Mouse (Mus musculus): Measurements from ENCODE around the gene Arid5b. TPM values are rescaled to one million over a fixed set of nuclear protein-coding genes. Genes with fewer than 3 reads are reported as not detected.
"Not testable (repeated sequence)": the region's sequence is repeated elsewhere in the genome, so short reads cannot be mapped to it uniquely, and the experiment has no call there.

The Arid5b gene
- polyA plus RNA-seq, 1 experiment = 4.5 TPM

- TF ChIP-seq POLR2A (IDR thresholded peaks at IDR 0.05; ENCODE audit: low read depth, low read length) (no peak), CTCF (IDR thresholded peaks at IDR 0.05; ENCODE audit: extremely low read depth, insufficient read depth, insufficient read length, insufficient replicate concordance) (no peak)
- Histone ChIP-seq H3K36me3 (ENCODE audit: control insufficient read depth, insufficient read depth, low read length) (peaks cover 43% of the 10 kb centered on the region), H3K4me1 (ENCODE audit: control insufficient read depth, insufficient read depth, insufficient read length) (peaks cover 6% of the 10 kb centered on the region; the same call in 1 of the 2 replicates), H3K4me3 (ENCODE audit: extremely low read depth, insufficient read depth, insufficient read length) (no peak overlapping the region), H3K27me3 (ENCODE audit: control insufficient read depth, insufficient read depth, low read length) (no peaks in the 10 kb centered on the region), H3K27ac (ENCODE audit: insufficient read depth, low read length) (no peak overlapping the region)
- DNase-seq (ENCODE audit: low read depth in 1 of 2, low spot score in 2 of 2) = no peak
- 94% methylated on average over 8 of the region's 8 CpGs for WGBS
Measured at GRCm38 (mm10) chr10:68100506-68100905, 178.0 kb downstream of the Arid5b start.

GRCm38 (mm10) chr10:68099801-68100200, 178.7 kb downstream of the Arid5b start:
- H3K36me3 ChIP-seq (ENCODE audit: control insufficient read depth, insufficient read depth, low read length) = peaks cover 43% of the 10 kb centered on the region
- not testable (repeated sequence) for DNase-seq (ENCODE audit: low read depth in 1 of 2, low spot score in 2 of 2)

GRCm38 (mm10) chr10:68097821-68098675, 180.5 kb downstream of the Arid5b start:
- H3K27me3 ChIP-seq (ENCODE audit: control insufficient read depth, insufficient read depth, low read length) = no peaks in the 10 kb centered on the region
- WGBS = 81% methylated on average over 19 of the region's 19 CpGs
- H3K27ac ChIP-seq (ENCODE audit: insufficient read depth, low read length) = no peak overlapping the region
- DNase-seq (ENCODE audit: low read depth in 1 of 2, low spot score in 2 of 2) = no peak
- H3K4me3 ChIP-seq (ENCODE audit: extremely low read depth, insufficient read depth, insufficient read length) = no peak overlapping the region
- H3K36me3 ChIP-seq (ENCODE audit: control insufficient read depth, insufficient read depth, low read length) = peaks cover 47% of the 10 kb centered on the region
- H3K4me1 ChIP-seq (ENCODE audit: control insufficient read depth, insufficient read depth, insufficient read length) = no peaks in the 10 kb centered on the region
- no peak for TF ChIP-seq POLR2A (IDR thresholded peaks at IDR 0.05; ENCODE audit: low read depth, low read length)
- TF ChIP-seq CTCF (IDR thresholded peaks at IDR 0.05; ENCODE audit: extremely low read depth, insufficient read depth, insufficient read length, insufficient replicate concordance) = no peak

More at GRCm38 (mm10) chr10:68099801-68100200, 178.7 kb downstream of the Arid5b start:
- not testable (repeated sequence) for H3K4me1 ChIP-seq (ENCODE audit: control insufficient read depth, insufficient read depth, insufficient read length); H3K27ac ChIP-seq (ENCODE audit: insufficient read depth, low read length); H3K4me3 ChIP-seq (ENCODE audit: extremely low read depth, insufficient read depth, insufficient read length); H3K27me3 ChIP-seq (ENCODE audit: control insufficient read depth, insufficient read depth, low read length)
- 92% methylated on average over 7 of the region's 7 CpGs for WGBS

- TF ChIP-seq CTCF (IDR thresholded peaks at IDR 0.05; ENCODE audit: extremely low read depth, insufficient read depth, insufficient read length, insufficient replicate concordance) (no peak), POLR2A (IDR thresholded peaks at IDR 0.05; ENCODE audit: low read depth, low read length) (no peak)
- H3K4me3 ChIP-seq (ENCODE audit: extremely low read depth, insufficient read depth, insufficient read length) = no peak overlapping the region
- no peaks in the 10 kb centered on the region for H3K27me3 ChIP-seq (ENCODE audit: control insufficient read depth, insufficient read depth, low read length)
- H3K36me3 ChIP-seq (ENCODE audit: control insufficient read depth, insufficient read depth, low read length) = peaks cover 44% of the 10 kb centered on the region
- 93% methylated on average over 12 of the region's 12 CpGs for WGBS
- no peak for DNase-seq (ENCODE audit: low read depth in 1 of 2, low spot score in 2 of 2)
- H3K4me1 ChIP-seq (ENCODE audit: control insufficient read depth, insufficient read depth, insufficient read length) = no peaks in the 10 kb centered on the region
- H3K27ac ChIP-seq (ENCODE audit: insufficient read depth, low read length) = no peak overlapping the region
Measured at GRCm38 (mm10) chr10:68096395-68096794, 182.1 kb downstream of the Arid5b start.

- H3K4me3 ChIP-seq (ENCODE audit: extremely low read depth, insufficient read depth, insufficient read length) = no peak overlapping the region
- DNase-seq (ENCODE audit: low read depth in 1 of 2, low spot score in 2 of 2) = no peak
- no peak for TF ChIP-seq CTCF (IDR thresholded peaks at IDR 0.05; ENCODE audit: extremely low read depth, insufficient read depth, insufficient read length, insufficient replicate concordance)
- TF ChIP-seq POLR2A (IDR thresholded peaks at IDR 0.05; ENCODE audit: low read depth, low read length) = no peak
- 86% methylated on average over 2 of the region's 2 CpGs for WGBS
- no peak overlapping the region for H3K27ac ChIP-seq (ENCODE audit: insufficient read depth, low read length)
- H3K36me3 ChIP-seq (ENCODE audit: control insufficient read depth, insufficient read depth, low read length) = peaks cover 37% of the 10 kb centered on the region
- H3K4me1 ChIP-seq (ENCODE audit: control insufficient read depth, insufficient read depth, insufficient read length) = no peaks in the 10 kb centered on the region
- no peaks in the 10 kb centered on the region for H3K27me3 ChIP-seq (ENCODE audit: control insufficient read depth, insufficient read depth, low read length)
Measured at GRCm38 (mm10) chr10:68095136-68095535, 183.4 kb downstream of the Arid5b start.

- no peak for TF ChIP-seq POLR2A (IDR thresholded peaks at IDR 0.05; ENCODE audit: low read depth, low read length)
- no peak for TF ChIP-seq CTCF (IDR thresholded peaks at IDR 0.05; ENCODE audit: extremely low read depth, insufficient read depth, insufficient read length, insufficient replicate concordance)
- H3K4me3 ChIP-seq (ENCODE audit: extremely low read depth, insufficient read depth, insufficient read length) = no peak overlapping the region
- no peaks in the 10 kb centered on the region for H3K4me1 ChIP-seq (ENCODE audit: control insufficient read depth, insufficient read depth, insufficient read length)
- DNase-seq (ENCODE audit: low read depth in 1 of 2, low spot score in 2 of 2) = no peak
- H3K27ac ChIP-seq (ENCODE audit: insufficient read depth, low read length) = no peak overlapping the region
- H3K36me3 ChIP-seq (ENCODE audit: control insufficient read depth, insufficient read depth, low read length) = peaks cover 32% of the 10 kb centered on the region
- 91% methylated on average over 3 of the region's 3 CpGs for WGBS
- no peaks in the 10 kb centered on the region for H3K27me3 ChIP-seq (ENCODE audit: control insufficient read depth, insufficient read depth, low read length)
Measured at GRCm38 (mm10) chr10:68093496-68093895, 185.0 kb downstream of the Arid5b start.

- WGBS = 59% methylated on average over 4 of the region's 4 CpGs
- no peaks in the 10 kb centered on the region for H3K4me1 ChIP-seq (ENCODE audit: control insufficient read depth, insufficient read depth, insufficient read length)
- no peaks in the 10 kb centered on the region for H3K27me3 ChIP-seq (ENCODE audit: control insufficient read depth, insufficient read depth, low read length)
- H3K4me3 ChIP-seq (ENCODE audit: extremely low read depth, insufficient read depth, insufficient read length) = no peak overlapping the region
- TF ChIP-seq POLR2A (IDR thresholded peaks at IDR 0.05; ENCODE audit: low read depth, low read length) = no peak
- TF ChIP-seq CTCF (IDR thresholded peaks at IDR 0.05; ENCODE audit: extremely low read depth, insufficient read depth, insufficient read length, insufficient replicate concordance) = no peak
- no peak for DNase-seq (ENCODE audit: low read depth in 1 of 2, low spot score in 2 of 2)
- H3K27ac ChIP-seq (ENCODE audit: insufficient read depth, low read length) = no peak overlapping the region
- H3K36me3 ChIP-seq (ENCODE audit: control insufficient read depth, insufficient read depth, low read length) = peaks cover 16% of the 10 kb centered on the region
Measured at GRCm38 (mm10) chr10:68091840-68092239, 186.7 kb downstream of the Arid5b start.
